Mouse (Mus musculus) retina, postnatal 1 day (tissue): ENCODE measurements around the gene Adm.
A peak's percentile ranks its signal among the peaks of the same experiment; 100 is the strongest.

ENCODE experiments used
- DNase-seq: peaks from one replicate; pipeline ENCODE4 v3.0.0-alpha.2; 2012

Adm gene

DNA sequence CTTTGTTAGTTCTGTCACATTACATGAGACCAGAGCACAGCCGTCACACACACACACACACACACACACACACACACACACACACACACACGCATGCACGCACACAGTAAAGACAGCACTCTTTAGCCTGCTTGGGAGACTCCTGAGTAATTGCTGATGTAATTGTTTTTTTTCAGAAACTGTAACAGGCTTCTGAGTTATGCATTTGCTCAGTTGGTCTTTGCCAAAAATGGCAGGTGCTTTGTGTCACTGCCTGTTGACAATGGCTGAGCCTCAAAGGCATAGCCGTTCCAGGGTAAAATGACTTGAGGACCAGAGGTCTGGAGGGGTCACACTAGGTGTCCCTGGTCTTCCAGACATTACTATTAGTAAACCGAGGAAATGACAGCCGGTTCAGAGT is 40.8 kb downstream of the Adm start:
- DNase-seq = peak; percentile 23

DNA sequence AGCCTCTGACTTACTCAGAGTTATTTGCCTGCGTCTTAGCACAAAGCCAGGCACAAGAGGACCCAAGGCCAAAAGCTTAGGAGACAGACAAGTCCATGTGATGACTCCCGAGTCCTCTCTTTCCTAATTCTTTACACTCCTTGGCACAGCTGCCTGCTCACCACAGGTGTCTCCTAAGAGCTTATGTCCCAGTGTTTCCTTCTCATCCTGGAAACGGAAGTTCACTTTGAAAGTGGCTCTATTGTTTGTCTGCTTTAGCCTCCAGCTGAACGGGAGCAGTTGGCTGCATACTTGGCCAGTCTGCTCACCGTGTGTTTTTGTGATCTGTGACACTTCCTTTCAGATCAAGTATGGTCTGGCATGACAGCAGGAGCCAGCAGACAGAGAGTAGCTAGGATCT is 41.3 kb downstream of the Adm start:
- DNase-seq = no peak

DNA sequence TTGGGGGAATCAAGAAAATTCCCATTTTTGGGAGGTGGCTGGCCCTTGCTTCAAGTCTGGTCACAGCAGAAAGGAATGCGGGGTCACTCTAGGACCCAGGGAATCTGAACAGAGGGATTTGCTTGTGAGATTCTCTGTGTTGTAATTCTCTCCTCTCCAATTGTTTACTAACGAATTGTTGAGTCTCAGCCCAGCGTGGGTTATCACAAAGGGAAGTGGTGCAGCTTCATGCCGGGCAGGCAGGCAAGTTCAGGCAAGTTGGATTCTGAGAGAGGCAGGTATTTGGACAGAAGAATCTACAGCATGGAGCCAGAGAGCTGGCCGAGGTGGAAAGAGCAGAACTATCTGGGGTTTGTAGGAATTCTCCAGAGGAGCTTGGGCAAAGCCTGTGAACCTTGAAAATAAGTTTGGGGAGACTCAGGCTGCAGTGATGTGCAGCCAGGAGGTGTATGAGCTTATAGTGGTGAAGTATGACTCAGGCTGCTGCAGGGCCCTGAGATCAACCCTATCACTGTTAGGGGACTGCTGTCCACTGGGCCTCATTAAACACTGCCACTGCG is 43.7 kb downstream of the Adm start:
- no peak for DNase-seq
